Mouse (Mus musculus) C2C12 (cell line): ENCODE measurements around the gene Arpp21.

Experiments used
- CTCF ChIP-seq: IDR thresholded peaks from one replicate; pipeline ENCODE4 v1.5.1; 2011; ENCODE audit not compliant: control insufficient read depth, insufficient read depth, insufficient read length
- MAX ChIP-seq: IDR thresholded peaks from one replicate; pipeline ENCODE4 v1.6.1; 2011; ENCODE audit warnings: mild to moderate bottlenecking, control low read depth
- MYOD1 ChIP-seq: IDR thresholded peaks from one replicate; pipeline ENCODE4 v1.6.1; 2011; ENCODE audit warnings: low read depth; ENCODE audit not compliant: control insufficient read depth, insufficient read length
- USF1 ChIP-seq: IDR thresholded peaks from one replicate; pipeline ENCODE4 v1.6.1; 2011; ENCODE audit warnings: low read depth, mild to moderate bottlenecking, control low read depth, moderate library complexity

DNA sequence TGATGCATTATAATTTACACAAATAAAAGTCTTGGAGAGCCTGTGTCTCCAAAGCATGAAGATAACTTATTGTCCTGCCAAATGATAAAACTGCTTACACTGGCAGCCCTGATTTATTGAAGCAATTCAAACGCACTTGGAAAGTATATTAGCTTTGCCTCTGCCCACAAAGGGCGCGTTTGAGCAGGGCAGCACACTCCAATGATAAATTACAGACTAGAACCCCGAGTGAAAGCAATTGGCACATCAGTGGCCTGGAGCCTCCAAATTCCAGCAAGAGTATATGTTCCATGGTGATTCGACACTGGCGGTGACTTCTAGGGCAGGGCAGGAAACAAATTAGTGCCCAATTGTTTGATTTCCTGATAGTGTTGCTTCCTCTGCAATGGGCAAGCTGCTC, 137.5 kb downstream of the Arpp21 start:
- TF ChIP-seq CTCF = no peak
- no peak for TF ChIP-seq MAX
- no peak for TF ChIP-seq USF1
- no peak for TF ChIP-seq MYOD1
